Mouse (Mus musculus): ENCODE measurements around the gene Clec3b. TPM values are rescaled to one million over a fixed set of nuclear protein-coding genes. Genes with fewer than 3 reads are reported as not detected.

Clec3b gene
- polyA plus RNA-seq, 1 experiment from 2014 or later, result 0.99 TPM

DNA sequence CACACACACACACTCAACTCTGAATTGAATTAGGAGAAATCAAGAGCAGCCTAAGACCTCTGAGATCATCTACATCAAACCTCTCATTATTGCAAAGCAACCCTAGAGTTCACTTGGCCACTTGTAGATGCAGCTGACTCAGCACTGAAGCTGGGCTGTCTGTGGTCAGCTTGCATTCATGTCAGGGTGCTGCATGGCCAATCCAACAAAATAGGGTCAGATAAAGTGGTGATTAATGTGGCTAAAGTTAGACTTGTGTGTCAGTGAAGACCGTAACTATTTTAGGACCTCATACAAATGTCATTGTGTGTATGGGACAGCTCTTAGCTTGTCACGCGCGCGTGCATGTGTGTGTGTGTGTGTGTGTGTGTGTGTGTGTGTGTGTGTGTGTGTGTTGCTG, 36.8 kb downstream of the Clec3b start:
- Histone ChIP-seq H3K27me3 (no peaks in the 10 kb centered on the region), H3K4me3 (no peak overlapping the region), H3K36me3 (no peaks in the 10 kb centered on the region), H3K4me2 (no peak overlapping the region), H3K27ac (replicated peaks) (no peak overlapping the region), H3K9ac (no peak overlapping the region), H3K9me3 (no peaks in the 10 kb centered on the region), H3K4me1 (replicated peaks) (no peaks in the 10 kb centered on the region)
- WGBS, result over 99% methylated on average over 5 of the region's 5 CpGs
- no peak for ATAC-seq (ENCODE audit: low read depth)

DNA sequence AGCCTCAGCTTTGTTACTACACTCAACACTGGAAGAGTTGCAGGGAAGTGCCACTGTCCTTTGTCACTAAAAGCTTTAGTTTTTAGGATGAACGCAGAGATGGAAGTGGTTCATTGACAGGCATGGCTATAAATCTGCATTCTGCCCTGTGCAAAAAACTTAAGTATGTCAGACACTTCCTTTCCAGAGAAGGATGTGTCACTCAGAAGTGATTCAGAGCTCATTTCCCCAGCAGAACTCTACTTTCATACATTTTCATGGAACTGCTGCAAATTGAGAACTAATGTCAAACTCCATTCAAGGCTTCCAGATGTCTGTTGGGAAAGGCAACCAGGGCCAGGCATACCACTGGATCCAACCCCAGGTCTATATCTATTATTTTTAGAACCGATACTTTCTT, 37.5 kb downstream of the Clec3b start:
- Histone ChIP-seq H3K9ac (no peak overlapping the region), H3K4me1 (replicated peaks) (no peaks in the 10 kb centered on the region), H3K36me3 (no peaks in the 10 kb centered on the region), H3K4me3 (no peak overlapping the region), H3K4me2 (no peak overlapping the region), H3K9me3 (no peaks in the 10 kb centered on the region), H3K27me3 (no peaks in the 10 kb centered on the region), H3K27ac (replicated peaks) (no peak overlapping the region)
- ATAC-seq (ENCODE audit: low read depth), result no peak
- 95% methylated on average over 2 of the region's 2 CpGs for WGBS

DNA sequence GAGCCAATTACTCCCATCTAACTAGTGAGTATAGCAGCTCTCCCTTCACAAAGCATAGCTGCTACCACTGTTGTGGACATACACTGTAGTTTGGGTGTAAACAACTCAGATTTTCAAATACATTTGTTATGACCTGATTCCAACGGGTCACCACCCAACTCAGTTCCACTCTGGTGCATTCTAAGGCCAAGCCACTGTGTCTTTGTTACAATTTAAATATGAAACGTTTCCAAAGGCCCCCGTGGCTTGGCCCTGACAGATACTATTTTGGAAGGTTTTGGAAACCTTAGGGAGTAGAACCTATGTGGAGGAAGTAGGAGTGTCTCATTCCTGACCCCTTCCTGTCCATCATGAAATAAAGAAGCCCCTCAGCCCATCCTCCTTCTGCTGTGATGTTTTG, 49.4 kb downstream of the Clec3b start:
- no peak for ATAC-seq (ENCODE audit: low read depth)
- Histone ChIP-seq H3K9ac (no peak overlapping the region), H3K4me2 (no peak overlapping the region), H3K27ac (replicated peaks) (no peak overlapping the region), H3K9me3 (no peaks in the 10 kb centered on the region; the same call in 1 of the 2 replicates), H3K4me1 (replicated peaks) (no peaks in the 10 kb centered on the region), H3K27me3 (no peaks in the 10 kb centered on the region), H3K4me3 (no peak overlapping the region), H3K36me3 (no peaks in the 10 kb centered on the region)
- WGBS, result 71% methylated on average over 3 of the region's 3 CpGs

DNA sequence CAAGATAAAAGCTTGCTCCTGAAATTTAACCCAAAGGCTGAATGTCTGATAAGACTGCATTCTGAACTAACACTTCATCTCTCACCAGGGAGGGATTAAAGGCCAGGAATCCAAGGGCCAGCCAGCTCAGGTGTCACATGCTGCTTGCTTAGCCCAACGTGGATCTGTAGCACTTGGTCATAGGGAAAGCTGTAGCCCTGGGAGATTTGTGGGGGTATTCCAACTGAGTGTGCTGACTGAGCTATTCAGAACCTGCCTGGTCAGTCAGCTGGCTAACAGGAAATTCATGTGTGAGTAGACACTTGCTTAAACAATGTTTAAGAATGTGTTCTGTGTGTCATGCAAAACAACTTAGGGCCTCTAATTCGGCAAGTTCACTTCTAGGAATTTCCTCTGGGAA, 55.8 kb downstream of the Clec3b start:
- 56% methylated on average over 2 of the region's 2 CpGs for WGBS

DNA sequence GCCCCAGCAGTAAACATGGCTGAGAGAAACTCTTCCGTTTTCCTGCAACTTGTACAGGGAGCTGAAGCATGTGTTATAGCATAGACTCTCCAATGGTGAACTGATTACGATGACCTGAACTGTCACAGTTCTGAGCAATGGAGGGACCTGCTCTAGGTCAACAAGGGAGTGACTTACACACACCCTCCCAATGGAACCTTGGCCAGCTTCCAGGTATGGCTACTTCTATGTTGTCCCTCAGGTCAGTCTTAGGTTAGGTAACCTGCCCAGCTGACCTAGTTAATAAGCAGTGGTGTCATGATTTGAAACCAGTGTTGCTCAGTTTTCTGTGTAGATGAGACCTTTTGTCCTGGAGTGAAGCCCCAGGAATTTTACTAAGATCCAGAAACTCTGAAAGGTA, 56.2 kb downstream of the Clec3b start:
- H3K4me3 ChIP-seq, result no peak overlapping the region
- no peak overlapping the region for H3K4me2 ChIP-seq
- no peak overlapping the region for H3K27ac ChIP-seq (replicated peaks)
- no peaks in the 10 kb centered on the region for H3K36me3 ChIP-seq
- no peak for ATAC-seq (ENCODE audit: low read depth)
- no peak overlapping the region for H3K9ac ChIP-seq
- no peaks in the 10 kb centered on the region for H3K27me3 ChIP-seq
- 85% methylated on average over 2 of the region's 2 CpGs for whole genome bisulfite sequencing
- no peaks in the 10 kb centered on the region for H3K4me1 ChIP-seq (replicated peaks)
- H3K9me3 ChIP-seq, result no peaks in the 10 kb centered on the region

More for the DNA sequence above, 55.8 kb downstream of the Clec3b start:
- no peaks in the 10 kb centered on the region for H3K36me3 ChIP-seq
- no peaks in the 10 kb centered on the region for H3K9me3 ChIP-seq
- no peak overlapping the region for H3K27ac ChIP-seq (replicated peaks)
- H3K4me1 ChIP-seq (replicated peaks), result no peaks in the 10 kb centered on the region
- H3K9ac ChIP-seq, result no peak overlapping the region
- no peak overlapping the region for H3K4me3 ChIP-seq
- ATAC-seq (ENCODE audit: low read depth), result no peak
- H3K27me3 ChIP-seq, result no peaks in the 10 kb centered on the region
- no peak overlapping the region for H3K4me2 ChIP-seq

Other genes with a start within 250 kb of the Clec3b start
- gene Zfp105, start 227.9 kb upstream of the Clec3b start, polyA plus RNA-seq (2015; fragmentation: Nextera tagmentation; extraction: Ambion mirVana), result 22.5 and 24.1 TPM in 2 replicates
- gene 1110059G10Rik, start 199.9 kb upstream of the Clec3b start, polyA plus RNA-seq (2015; fragmentation: Nextera tagmentation; extraction: Ambion mirVana), result 32.1 and 33.9 TPM in 2 replicates
- 11.4 and 15.9 TPM in 2 replicates for gene Kif15, start 199.9 kb upstream of the Clec3b start, polyA plus RNA-seq (2015; fragmentation: Nextera tagmentation; extraction: Ambion mirVana)
- gene Tmem42, start 129.6 kb upstream of the Clec3b start, polyA plus RNA-seq (2015; fragmentation: Nextera tagmentation; extraction: Ambion mirVana), result 22.9 and 27.7 TPM in 2 replicates
- 0.49 and 0.72 TPM in 2 replicates for gene Tgm4, start 116.2 kb upstream of the Clec3b start, polyA plus RNA-seq (2015; fragmentation: Nextera tagmentation; extraction: Ambion mirVana)
- 74.5 and 78.1 TPM in 2 replicates for gene Zdhhc3, start 37.7 kb upstream of the Clec3b start, polyA plus RNA-seq (2015; fragmentation: Nextera tagmentation; extraction: Ambion mirVana)
- 69.4 and 81.3 TPM in 2 replicates for gene Exosc7, start 37.7 kb upstream of the Clec3b start, polyA plus RNA-seq (2015; fragmentation: Nextera tagmentation; extraction: Ambion mirVana)
- gene Cdcp1, start 65.1 kb downstream of the Clec3b start, polyA plus RNA-seq (2015; fragmentation: Nextera tagmentation; extraction: Ambion mirVana), result 0.10 and 0.30 TPM in 2 replicates
- 26.5 and 33.5 TPM in 2 replicates for gene Tmem158, start 109.8 kb downstream of the Clec3b start, polyA plus RNA-seq (2015; fragmentation: Nextera tagmentation; extraction: Ambion mirVana)
- 828 and 850 TPM in 2 replicates for gene Lars2, start 216.0 kb downstream of the Clec3b start, polyA plus RNA-seq (2015; fragmentation: Nextera tagmentation; extraction: Ambion mirVana)